Mouse (Mus musculus) erythroblast, embryonic 14.5 days (primary cell): ENCODE data around the gene Sdk2.

Experiments
- GATA1 ChIP-seq: IDR thresholded peaks from 2 replicates; pipeline ENCODE4 v1.6.1; 2012; ENCODE audit warnings: low read length, inconsistent platforms, mixed read lengths
- TAL1 ChIP-seq: IDR thresholded peaks from 3 replicates; pipeline ENCODE4 v1.6.1; 2012; ENCODE audit warnings: low read length, inconsistent platforms, mixed read lengths

- TF ChIP-seq TAL1 (no peak), GATA1 (no peak)
Measured at GRCm38 (mm10) chr11:113788183-113788789, 278.6 kb downstream of the Sdk2 start.
